Mouse (Mus musculus) heart, embryonic 11.5 days (tissue): ENCODE results near the gene AI837181. TPM values are rescaled to one million over a fixed set of nuclear protein-coding genes. Genes with fewer than 3 reads are reported as not detected.

Experiments
- ATAC-seq: fragments of 200-750 bp; cut with Nextera tagmentation; replicated peaks from 2 replicates; pipeline ENCODE4 v1.8.0; 2017; ENCODE audit warnings: moderate library complexity; ENCODE audit not compliant: insufficient number of reproducible peaks, low FRiP score, low TSS enrichment
- H3K27ac ChIP-seq: fragments of 300-500 bp; sonication (generic); 2 replicates; pipeline ENCODE4 v1.5.1; 2014; ENCODE audit warnings: mild to moderate bottlenecking, low read depth, low read length
- H3K27me3 ChIP-seq: fragments of 300-500 bp; sonication (generic); 2 replicates; pipeline ENCODE4 v1.6.1; 2014; ENCODE audit warnings: mild to moderate bottlenecking, low read length, mixed read lengths; ENCODE audit not compliant: control insufficient read depth, insufficient read depth
- H3K36me3 ChIP-seq: fragments of 300-500 bp; sonication (generic); 2 replicates; pipeline ENCODE4 v1.6.1; 2014; ENCODE audit warnings: mild to moderate bottlenecking, low read length, moderate library complexity, mixed read lengths; ENCODE audit not compliant: control insufficient read depth, insufficient read depth
- H3K4me1 ChIP-seq: fragments of 300-500 bp; sonication (generic); 2 replicates; pipeline ENCODE4 v1.6.1; 2014; ENCODE audit warnings: low read length; ENCODE audit not compliant: control insufficient read depth, insufficient read depth
- H3K4me2 ChIP-seq: fragments of 300-500 bp; sonication (generic); 2 replicates; pipeline ENCODE4 v1.6.1; 2014; ENCODE audit warnings: mild to moderate bottlenecking, moderate library complexity
- H3K4me3 ChIP-seq: fragments of 300-500 bp; sonication (generic); 2 replicates; pipeline ENCODE4 v1.5.1; 2014; ENCODE audit warnings: low read depth, low read length
- H3K9ac ChIP-seq: fragments of 300-500 bp; sonication (generic); 2 replicates; pipeline ENCODE4 v1.6.1; 2014; ENCODE audit warnings: mild to moderate bottlenecking, low read depth, low read length, moderate library complexity
- H3K9me3 ChIP-seq: fragments of 300-500 bp; sonication (generic); replicated peaks from 2 replicates; pipeline ENCODE4 v1.6.1; 2016; ENCODE audit warnings: low read length; ENCODE audit not compliant: control insufficient read depth
- WGBS: fragments of 180-500 bp; shearing (Covaris S2); extraction: QIAGEN DNeasy Blood & Tissue Kit; methylation state at CpG from one replicate; pipeline ENCODE4 v1.1.7; 2014; ENCODE audit not compliant: insufficient replicate concordance; 5-methylcytosine and 5-hydroxymethylcytosine counted together
- polyA plus RNA-seq: library from polyadenylated mRNA; unstranded; fragments of >200 nt; fragmentation: Nextera tagmentation; extraction: Ambion mirVana; gene quantifications from 2 replicates; pipeline ENCODE4 v1.2.1, GENCODE M21; 2014

Gene AI837181
- polyA plus RNA-seq, 1 experiment from 2014 or later = 27.4 TPM

DNA sequence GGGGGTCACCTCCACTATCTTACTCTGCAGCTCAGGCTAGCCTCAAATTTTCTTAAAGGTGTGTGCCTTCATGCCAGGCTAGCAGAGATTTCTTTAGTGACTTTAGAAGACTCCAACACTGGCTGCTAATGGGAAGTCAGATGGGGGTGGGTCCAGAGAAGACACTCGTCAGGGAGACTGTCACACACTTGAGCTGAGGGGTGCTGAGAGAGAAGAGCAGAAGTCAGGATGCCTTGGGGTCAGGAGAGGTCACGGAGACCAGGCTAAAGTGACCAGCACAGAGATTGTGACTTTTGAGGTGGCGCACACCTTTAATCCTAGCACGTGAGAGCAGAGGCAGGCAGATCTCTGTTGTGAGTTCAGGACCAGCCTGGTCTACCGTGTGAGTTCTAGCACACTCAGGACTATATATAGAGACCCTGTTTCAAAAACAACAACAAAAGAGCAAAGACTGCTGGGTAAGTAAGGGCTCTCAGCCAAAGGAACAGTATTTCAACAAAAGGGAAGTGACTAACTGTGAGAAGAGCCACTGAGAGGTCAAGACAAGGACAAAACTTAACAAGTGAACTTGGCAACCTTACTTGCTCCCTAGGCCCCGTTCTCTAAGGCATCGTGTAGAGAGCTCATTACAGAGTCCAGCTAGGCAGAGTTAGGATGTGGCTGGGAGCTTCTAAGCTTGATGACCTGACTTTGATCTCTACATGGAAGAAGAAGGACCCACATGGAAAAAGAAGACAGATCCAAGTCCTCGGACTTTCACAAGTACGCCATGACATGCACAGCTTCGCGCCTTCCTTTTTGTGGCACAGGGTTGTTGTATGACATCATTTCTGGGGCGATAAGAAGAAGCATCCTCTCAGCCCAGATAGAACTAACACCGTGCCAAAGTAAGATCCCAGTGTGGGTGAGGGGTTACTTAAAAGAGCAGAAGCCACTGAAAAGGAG lies 16.6 kb upstream of the AI837181 start:
- H3K27ac ChIP-seq = peak overlapping the region; percentile 7; the same call in 1 of the 2 replicates
- no peak for ATAC-seq
- no peak overlapping the region for H3K9ac ChIP-seq
- no peaks in the 10 kb centered on the region for H3K9me3 ChIP-seq
- peak overlapping the region; percentile 77 for H3K4me2 ChIP-seq
- peaks cover 7% of the 10 kb centered on the region; the same call in 1 of the 2 replicates for H3K4me1 ChIP-seq
- WGBS = 82% methylated on average over 13 of the region's 13 CpGs
- H3K27me3 ChIP-seq = no peaks in the 10 kb centered on the region
- no peaks in the 10 kb centered on the region for H3K36me3 ChIP-seq
- no peak overlapping the region for H3K4me3 ChIP-seq

- 83% methylated on average over 5 of the region's 5 CpGs for WGBS
- 0 out of 2 replicates have a peak overlapping the region, but pooled peaks have one; percentile 7 for H3K27ac ChIP-seq
Measured at GRCm38 (mm10) chr19:5409068-5409467, 15.9 kb upstream of the AI837181 start.

DNA sequence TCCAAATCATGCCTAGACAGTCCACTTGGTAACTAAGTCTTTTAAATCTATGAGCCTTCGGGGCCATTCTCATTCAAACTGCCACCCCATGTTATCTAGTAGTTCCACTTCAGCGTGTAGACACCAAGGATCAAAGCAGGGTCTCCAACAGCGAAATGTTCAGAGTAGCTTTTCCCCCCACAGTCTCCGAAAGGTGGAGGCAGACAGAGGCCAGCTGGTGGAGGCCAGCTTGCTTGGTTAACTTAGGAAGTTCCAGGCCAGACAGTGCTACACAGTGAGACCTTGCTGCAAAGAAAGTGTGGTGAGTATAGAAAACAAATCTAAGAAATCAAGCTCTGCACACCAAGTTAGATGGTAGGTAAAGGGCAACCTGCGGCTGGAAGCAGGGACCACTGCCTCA lies 14.3 kb upstream of the AI837181 start:
- no peaks in the 10 kb centered on the region for H3K36me3 ChIP-seq
- no peak overlapping the region for H3K9ac ChIP-seq
- no peaks in the 10 kb centered on the region for H3K9me3 ChIP-seq
- no peak overlapping the region for H3K27ac ChIP-seq
- no peak for ATAC-seq
- no peaks in the 10 kb centered on the region for H3K27me3 ChIP-seq
- no peak overlapping the region for H3K4me3 ChIP-seq
- H3K4me1 ChIP-seq = peaks cover 10% of the 10 kb centered on the region; the same call in 1 of the 2 replicates
- no peak overlapping the region for H3K4me2 ChIP-seq
- 69% methylated on average over 5 of the region's 5 CpGs for WGBS

More at GRCm38 (mm10) chr19:5409068-5409467, 15.9 kb upstream of the AI837181 start:
- no peak overlapping the region for H3K4me3 ChIP-seq
- H3K27me3 ChIP-seq = no peaks in the 10 kb centered on the region
- no peak overlapping the region for H3K9ac ChIP-seq
- no peak overlapping the region for H3K4me2 ChIP-seq
- H3K4me1 ChIP-seq = peaks cover 7% of the 10 kb centered on the region; the same call in 1 of the 2 replicates
- H3K9me3 ChIP-seq = no peaks in the 10 kb centered on the region
- H3K36me3 ChIP-seq = no peaks in the 10 kb centered on the region
- no peak for ATAC-seq

DNA sequence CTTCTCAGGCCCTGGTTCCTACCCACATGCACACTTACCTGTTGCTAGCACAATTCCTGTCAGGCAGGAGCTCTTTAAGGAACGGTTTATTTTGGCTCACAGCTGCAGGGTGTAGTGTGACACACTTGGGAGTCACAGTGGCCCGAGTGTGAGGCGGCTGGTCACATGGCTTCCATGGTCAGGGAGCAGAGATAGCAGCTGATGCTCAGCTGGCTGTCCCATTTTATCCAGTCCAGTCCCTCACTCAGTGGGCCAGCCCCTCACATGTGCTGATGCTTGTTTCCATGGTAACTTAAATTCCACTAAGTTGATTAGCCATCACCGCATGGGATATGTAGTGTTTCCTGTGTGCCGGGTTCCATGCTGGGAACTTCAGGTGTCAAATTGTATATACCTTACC lies 13.0 kb upstream of the AI837181 start:
- 60% methylated on average over 5 of the region's 5 CpGs for whole genome bisulfite sequencing
- Histone ChIP-seq H3K4me1 (peaks cover 10% of the 10 kb centered on the region; the same call in 1 of the 2 replicates), H3K27me3 (no peaks in the 10 kb centered on the region), H3K9me3 (no peaks in the 10 kb centered on the region), H3K4me3 (no peak overlapping the region), H3K4me2 (no peak overlapping the region), H3K36me3 (no peaks in the 10 kb centered on the region), H3K9ac (no peak overlapping the region), H3K27ac (no peak overlapping the region)
- no peak for ATAC-seq

DNA sequence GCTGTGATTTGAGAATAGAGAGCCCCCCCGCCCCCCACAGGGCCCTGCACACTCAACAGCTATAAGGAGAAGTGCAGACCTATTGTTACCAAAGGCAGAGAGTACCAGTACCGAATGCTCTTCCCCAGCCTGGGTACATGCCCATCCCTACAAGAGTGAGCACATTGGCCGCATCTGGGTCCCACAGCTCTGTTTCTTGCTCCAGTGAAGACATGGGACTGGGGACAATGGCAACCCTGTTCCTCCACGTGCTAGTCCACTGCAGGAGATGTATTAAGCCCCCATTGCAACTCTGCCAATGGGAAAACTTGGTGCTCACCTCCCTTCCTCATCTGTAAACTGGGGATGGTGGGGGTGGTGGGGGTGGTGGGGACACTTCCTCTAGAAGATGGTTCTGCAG lies 11.1 kb upstream of the AI837181 start:
- Histone ChIP-seq H3K4me1 (0 out of 2 replicates have a peak, but pooled peaks cover 3% of the 10 kb centered on the region), H3K27me3 (no peaks in the 10 kb centered on the region), H3K9me3 (no peaks in the 10 kb centered on the region), H3K4me2 (no peak overlapping the region), H3K4me3 (no peak overlapping the region), H3K9ac (no peak overlapping the region), H3K27ac (no peak overlapping the region), H3K36me3 (no peaks in the 10 kb centered on the region)
- WGBS = 76% methylated on average over 4 of the region's 4 CpGs
- no peak for ATAC-seq

DNA sequence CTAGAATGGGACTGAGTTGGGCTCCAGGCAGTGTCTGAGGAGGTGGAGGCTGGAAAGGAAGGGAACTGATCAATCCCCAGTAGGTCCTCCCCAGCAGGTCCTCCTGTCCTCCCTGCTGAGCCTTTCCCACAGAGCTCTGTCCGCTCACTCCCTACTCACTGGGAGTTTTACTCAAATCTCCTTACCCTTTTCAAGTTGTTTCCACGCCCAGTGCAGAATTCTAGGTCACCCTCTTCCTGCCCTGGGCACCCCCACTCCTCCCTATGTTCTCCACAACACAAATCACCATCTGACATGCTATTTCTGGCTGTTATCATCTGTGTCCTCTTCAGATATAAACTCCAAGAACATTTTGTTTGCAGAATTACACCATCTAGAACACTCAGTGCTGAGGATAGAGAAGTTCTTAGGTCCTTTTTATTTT lies 10.4 kb upstream of the AI837181 start:
- Histone ChIP-seq H3K9me3 (no peaks in the 10 kb centered on the region), H3K4me3 (no peak overlapping the region), H3K9ac (no peak overlapping the region), H3K27me3 (no peaks in the 10 kb centered on the region), H3K4me2 (no peak overlapping the region), H3K36me3 (no peaks in the 10 kb centered on the region), H3K27ac (no peak overlapping the region), H3K4me1 (0 out of 2 replicates have a peak, but pooled peaks cover 3% of the 10 kb centered on the region)
- ATAC-seq = no peak
- 60% methylated on average over 2 of the region's 2 CpGs for WGBS

- peaks cover 11% of the 10 kb centered on the region for H3K4me1 ChIP-seq
- H3K9ac ChIP-seq = no peak overlapping the region
- no peaks in the 10 kb centered on the region for H3K9me3 ChIP-seq
- no peaks in the 10 kb centered on the region for H3K27me3 ChIP-seq
- no peak for ATAC-seq
- peaks cover 9% of the 10 kb centered on the region; the same call in 1 of the 2 replicates for H3K36me3 ChIP-seq
- no peak overlapping the region for H3K4me2 ChIP-seq
- no peak overlapping the region for H3K4me3 ChIP-seq
- H3K27ac ChIP-seq = no peak overlapping the region
- WGBS = 94% methylated on average over 8 of the region's 8 CpGs
Measured at GRCm38 (mm10) chr19:5418750-5419466, 6.0 kb upstream of the AI837181 start.

- Histone ChIP-seq H3K4me2 (no peak overlapping the region), H3K36me3 (peaks cover 9% of the 10 kb centered on the region; the same call in 1 of the 2 replicates), H3K9ac (no peak overlapping the region), H3K9me3 (no peaks in the 10 kb centered on the region), H3K4me1 (peaks cover 9% of the 10 kb centered on the region), H3K4me3 (no peak overlapping the region), H3K27ac (no peak overlapping the region), H3K27me3 (no peaks in the 10 kb centered on the region)
- WGBS = 76% methylated on average over 9 of the region's 9 CpGs
- no peak for ATAC-seq
Measured at GRCm38 (mm10) chr19:5419630-5420029, 5.3 kb upstream of the AI837181 start.
